Mouse (Mus musculus): Measurements from ENCODE around the gene Rnasek. TPM values are rescaled to one million over a fixed set of nuclear protein-coding genes. Genes with fewer than 3 reads are reported as not detected.

The Rnasek gene
- 249 and 250 TPM in 2 replicates for polyA plus RNA-seq (2015; fragmentation: Nextera tagmentation; extraction: Ambion mirVana)

GRCm38 (mm10) chr11:70239541-70240279 is at the start of gene Rnasek, which contains the start of gene Gm21988:
Gene Rnasek (minus strand): TSS chr11:70239842.
Gene Gm21988 (minus strand): TSS chr11:70239830.
- under 1% methylated on average over 28 of the region's 35 CpGs for WGBS
- Histone ChIP-seq H3K4me1 (replicated peaks; ENCODE audit: control insufficient read depth, insufficient read depth, low read length) (peaks cover 20% of the 10 kb centered on the region), H3K36me3 (ENCODE audit: control insufficient read depth, insufficient read depth, low read length) (peaks cover 11% of the 10 kb centered on the region), H3K4me3 (ENCODE audit: low read length) (peak within 1 kb of the TSS; percentile 100), H3K27ac (ENCODE audit: low read length) (peak within 1 kb of the TSS; percentile 89), H3K9me3 (ENCODE audit: control insufficient read depth, low read length) (no peaks in the 10 kb centered on the region), H3K4me2 (ENCODE audit: low read depth, low read length) (peak within 1 kb of the TSS; percentile 91), H3K27me3 (ENCODE audit: control insufficient read depth, insufficient read depth, low read depth, low read length) (no peaks in the 10 kb centered on the region), H3K9ac (ENCODE audit: low read length) (peak within 1 kb of the TSS; percentile 98)
- ATAC-seq (ENCODE audit: low read depth): peak; percentile 39

- Histone ChIP-seq H3K27me3 (ENCODE audit: control insufficient read depth, insufficient read depth, low read depth, low read length) (no peaks in the 10 kb centered on the region), H3K4me1 (replicated peaks; ENCODE audit: control insufficient read depth, insufficient read depth, low read length) (peaks cover 4% of the 10 kb centered on the region), H3K27ac (ENCODE audit: low read length) (peak overlapping the region; percentile 18; the same call in 1 of the 2 replicates), H3K4me2 (ENCODE audit: low read depth, low read length) (no peak overlapping the region), H3K4me3 (ENCODE audit: low read length) (no peak overlapping the region), H3K9me3 (ENCODE audit: control insufficient read depth, low read length) (no peaks in the 10 kb centered on the region), H3K9ac (ENCODE audit: low read length) (no peak overlapping the region), H3K36me3 (ENCODE audit: control insufficient read depth, insufficient read depth, low read length) (no peaks in the 10 kb centered on the region)
- WGBS: 30% methylated on average over 6 of the region's 6 CpGs
- ATAC-seq (ENCODE audit: low read depth): no peak
These were observed 49.6 kb upstream of the Rnasek start for GRCm38 (mm10) chr11:70289236-70289635.

DNA sequence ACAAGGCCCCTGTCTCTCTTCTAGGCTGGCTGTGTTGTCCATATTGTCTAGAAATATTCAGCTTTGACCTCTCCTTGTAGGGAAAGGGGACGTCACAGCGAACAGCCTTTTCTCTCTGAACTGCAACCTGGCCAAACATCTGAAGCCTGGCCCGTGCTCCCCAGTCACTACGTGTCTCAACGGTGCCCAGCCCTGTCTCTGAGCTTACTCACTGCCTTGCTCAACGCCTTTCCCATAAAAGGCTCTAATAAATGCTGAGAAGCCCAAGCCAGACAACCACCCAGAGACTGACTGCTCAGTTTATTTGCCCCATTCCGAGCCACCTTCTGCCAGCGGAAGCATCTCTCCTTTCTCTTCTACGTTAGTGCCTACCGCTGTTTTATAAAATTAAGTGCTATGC is 48.5 kb upstream of the Rnasek start:
- no peak overlapping the region for H3K4me2 ChIP-seq (ENCODE audit: low read depth, low read length)
- 71% methylated on average over 10 of the region's 10 CpGs for WGBS
- no peak for ATAC-seq (ENCODE audit: low read depth)

DNA sequence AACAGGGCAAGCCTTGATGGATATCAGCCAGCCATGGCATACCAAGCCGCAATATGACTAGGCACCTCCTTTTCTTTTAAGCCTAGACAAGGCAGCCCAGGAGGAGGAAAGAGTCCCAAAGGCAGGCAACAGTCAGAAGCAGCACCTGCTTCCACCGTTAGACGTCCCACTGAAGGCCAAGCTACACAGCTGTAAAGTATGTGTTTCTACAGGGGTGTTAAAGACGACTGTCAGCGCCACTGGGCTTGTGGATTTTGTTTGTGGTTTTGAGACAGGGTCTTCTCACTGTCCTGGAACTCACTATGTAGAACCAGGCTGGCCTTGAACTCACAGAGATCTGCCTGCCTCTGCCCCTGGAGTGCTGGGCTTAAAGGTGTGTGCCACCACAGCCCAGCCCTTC is 46.0 kb upstream of the Rnasek start:
- Histone ChIP-seq H3K9me3 (ENCODE audit: control insufficient read depth, low read length) (no peaks in the 10 kb centered on the region), H3K9ac (ENCODE audit: low read length) (no peak overlapping the region), H3K4me1 (replicated peaks; ENCODE audit: control insufficient read depth, insufficient read depth, low read length) (peaks cover 4% of the 10 kb centered on the region), H3K4me3 (ENCODE audit: low read length) (no peak overlapping the region), H3K36me3 (ENCODE audit: control insufficient read depth, insufficient read depth, low read length) (no peaks in the 10 kb centered on the region), H3K27ac (ENCODE audit: low read length) (no peak overlapping the region), H3K27me3 (ENCODE audit: control insufficient read depth, insufficient read depth, low read depth, low read length) (no peaks in the 10 kb centered on the region), H3K4me2 (ENCODE audit: low read depth, low read length) (no peak overlapping the region)
- ATAC-seq (ENCODE audit: low read depth): no peak
- WGBS: 50% methylated on average over 5 of the region's 5 CpGs

More for the DNA sequence above, 48.5 kb upstream of the Rnasek start:
- no peak overlapping the region for H3K4me3 ChIP-seq (ENCODE audit: low read length)
- H3K36me3 ChIP-seq (ENCODE audit: control insufficient read depth, insufficient read depth, low read length): no peaks in the 10 kb centered on the region
- no peak overlapping the region for H3K9ac ChIP-seq (ENCODE audit: low read length)
- no peak overlapping the region for H3K27ac ChIP-seq (ENCODE audit: low read length)
- peaks cover 4% of the 10 kb centered on the region for H3K4me1 ChIP-seq (replicated peaks; ENCODE audit: control insufficient read depth, insufficient read depth, low read length)
- H3K9me3 ChIP-seq (ENCODE audit: control insufficient read depth, low read length): no peaks in the 10 kb centered on the region
- no peaks in the 10 kb centered on the region for H3K27me3 ChIP-seq (ENCODE audit: control insufficient read depth, insufficient read depth, low read depth, low read length)

- Histone ChIP-seq H3K27ac (ENCODE audit: low read length) (no peak overlapping the region), H3K9me3 (ENCODE audit: control insufficient read depth, low read length) (no peaks in the 10 kb centered on the region), H3K4me1 (replicated peaks; ENCODE audit: control insufficient read depth, insufficient read depth, low read length) (peaks cover 9% of the 10 kb centered on the region), H3K4me3 (ENCODE audit: low read length) (no peak overlapping the region), H3K27me3 (ENCODE audit: control insufficient read depth, insufficient read depth, low read depth, low read length) (no peaks in the 10 kb centered on the region), H3K36me3 (ENCODE audit: control insufficient read depth, insufficient read depth, low read length) (no peaks in the 10 kb centered on the region), H3K9ac (ENCODE audit: low read length) (no peak overlapping the region), H3K4me2 (ENCODE audit: low read depth, low read length) (no peak overlapping the region)
- WGBS: 50% methylated on average over 3 of the region's 3 CpGs
- no peak for ATAC-seq (ENCODE audit: low read depth)
These were observed 45.1 kb upstream of the Rnasek start for GRCm38 (mm10) chr11:70284757-70285156.

DNA sequence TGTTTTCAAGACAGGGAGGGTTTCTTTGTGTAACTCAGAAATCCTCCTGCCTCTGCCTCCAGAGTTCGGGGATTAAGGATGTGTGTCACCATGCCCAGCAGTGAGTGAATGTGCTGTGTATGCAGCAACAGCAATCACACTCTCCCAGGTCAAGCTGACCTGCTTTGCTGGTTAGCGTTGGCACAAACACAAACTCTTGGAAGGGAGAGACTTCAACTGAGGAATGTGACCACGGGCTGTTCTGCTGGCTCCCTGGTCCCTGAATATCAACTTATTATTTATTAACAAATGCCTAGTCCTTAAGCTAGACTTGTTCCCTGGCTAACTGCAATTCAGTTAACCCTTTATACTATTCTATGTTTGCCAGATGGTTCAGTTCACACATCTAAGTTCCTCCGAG is 44.0 kb upstream of the Rnasek start:
- Histone ChIP-seq H3K27ac (ENCODE audit: low read length) (no peak overlapping the region), H3K4me3 (ENCODE audit: low read length) (no peak overlapping the region), H3K9ac (ENCODE audit: low read length) (no peak overlapping the region), H3K4me1 (replicated peaks; ENCODE audit: control insufficient read depth, insufficient read depth, low read length) (peaks cover 5% of the 10 kb centered on the region), H3K36me3 (ENCODE audit: control insufficient read depth, insufficient read depth, low read length) (no peaks in the 10 kb centered on the region), H3K27me3 (ENCODE audit: control insufficient read depth, insufficient read depth, low read depth, low read length) (no peaks in the 10 kb centered on the region), H3K4me2 (ENCODE audit: low read depth, low read length) (no peak overlapping the region), H3K9me3 (ENCODE audit: control insufficient read depth, low read length) (no peaks in the 10 kb centered on the region)
- WGBS: 58% methylated on average over 4 of the region's 4 CpGs
- ATAC-seq (ENCODE audit: low read depth): no peak

- H3K9me3 ChIP-seq (ENCODE audit: control insufficient read depth, low read length): no peaks in the 10 kb centered on the region
- no peaks in the 10 kb centered on the region for H3K36me3 ChIP-seq (ENCODE audit: control insufficient read depth, insufficient read depth, low read length)
- no peak overlapping the region for H3K4me3 ChIP-seq (ENCODE audit: low read length)
- H3K27me3 ChIP-seq (ENCODE audit: control insufficient read depth, insufficient read depth, low read depth, low read length): no peaks in the 10 kb centered on the region
- 31% methylated on average over 3 of the region's 3 CpGs for WGBS
- no peak overlapping the region for H3K9ac ChIP-seq (ENCODE audit: low read length)
- H3K4me1 ChIP-seq (replicated peaks; ENCODE audit: control insufficient read depth, insufficient read depth, low read length): peaks cover 5% of the 10 kb centered on the region
- no peak overlapping the region for H3K4me2 ChIP-seq (ENCODE audit: low read depth, low read length)
- ATAC-seq (ENCODE audit: low read depth): peak; percentile 90
- H3K27ac ChIP-seq (ENCODE audit: low read length): peak overlapping the region; percentile 73
These were observed 40.8 kb upstream of the Rnasek start for GRCm38 (mm10) chr11:70280441-70280840.

DNA sequence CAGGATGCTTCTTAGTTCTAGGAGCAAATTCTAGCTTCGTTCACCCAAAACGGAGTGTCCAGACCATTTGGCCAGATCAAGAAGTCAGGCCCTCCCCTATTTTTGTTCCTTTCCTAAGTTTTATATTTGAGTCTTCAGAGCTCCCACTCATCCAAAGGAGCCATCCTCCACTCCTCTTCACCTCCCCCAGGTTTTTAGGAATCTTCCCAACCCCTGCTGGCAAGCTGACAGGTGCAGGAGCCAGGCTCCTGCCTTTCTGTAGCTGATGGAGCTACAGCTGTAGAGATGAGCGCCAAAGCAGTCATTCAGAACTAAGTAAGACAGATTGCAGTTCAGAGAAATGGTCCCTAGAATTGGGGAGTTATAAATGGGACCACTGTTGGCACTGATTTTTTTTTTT is 39.3 kb upstream of the Rnasek start:
- H3K9me3 ChIP-seq (ENCODE audit: control insufficient read depth, low read length): no peaks in the 10 kb centered on the region
- H3K36me3 ChIP-seq (ENCODE audit: control insufficient read depth, insufficient read depth, low read length): no peaks in the 10 kb centered on the region
- 81% methylated on average over 3 of the region's 3 CpGs for whole genome bisulfite sequencing

GRCm38 (mm10) chr11:70271641-70272040 is 32.0 kb upstream of the Rnasek start:
- no peaks in the 10 kb centered on the region for H3K9me3 ChIP-seq (ENCODE audit: control insufficient read depth, low read length)
- ATAC-seq (ENCODE audit: low read depth): no peak
- no peaks in the 10 kb centered on the region for H3K36me3 ChIP-seq (ENCODE audit: control insufficient read depth, insufficient read depth, low read length)
- H3K27ac ChIP-seq (ENCODE audit: low read length): no peak overlapping the region
- H3K4me1 ChIP-seq (replicated peaks; ENCODE audit: control insufficient read depth, insufficient read depth, low read length): no peaks in the 10 kb centered on the region
- 62% methylated on average over 7 of the region's 7 CpGs for WGBS
- no peak overlapping the region for H3K4me2 ChIP-seq (ENCODE audit: low read depth, low read length)
- no peaks in the 10 kb centered on the region for H3K27me3 ChIP-seq (ENCODE audit: control insufficient read depth, insufficient read depth, low read depth, low read length)
- no peak overlapping the region for H3K9ac ChIP-seq (ENCODE audit: low read length)
- no peak overlapping the region for H3K4me3 ChIP-seq (ENCODE audit: low read length)

More for the DNA sequence above, 39.3 kb upstream of the Rnasek start:
- Histone ChIP-seq H3K4me3 (ENCODE audit: low read length) (no peak overlapping the region), H3K27ac (ENCODE audit: low read length) (no peak overlapping the region), H3K4me2 (ENCODE audit: low read depth, low read length) (no peak overlapping the region), H3K27me3 (ENCODE audit: control insufficient read depth, insufficient read depth, low read depth, low read length) (no peaks in the 10 kb centered on the region), H3K4me1 (replicated peaks; ENCODE audit: control insufficient read depth, insufficient read depth, low read length) (peaks cover 5% of the 10 kb centered on the region), H3K9ac (ENCODE audit: low read length) (no peak overlapping the region)
- no peak for ATAC-seq (ENCODE audit: low read depth)

All from lung, embryonic 16.5 days (tissue).